Mouse (Mus musculus) olfactory bulb, adult 2 months (tissue): ENCODE data around the gene Dlx2.

Experiments used
- CTCF ChIP-seq: fragments of 200-500 bp; IDR thresholded peaks from 2 replicates; pipeline ENCODE4 v1.5.1; 2012; ENCODE audit warnings: low read depth, mild to moderate bottlenecking, low read length, moderate library complexity; ENCODE audit not compliant: insufficient read depth
- POLR2A ChIP-seq: fragments of 200-500 bp; IDR thresholded peaks from 2 replicates; pipeline ENCODE4 v1.6.1; 2012; ENCODE audit warnings: mild to moderate bottlenecking, low read depth, low read length, moderate library complexity; ENCODE audit not compliant: insufficient read depth

- TF ChIP-seq POLR2A (no peak), CTCF (no peak)
These were observed 51.6 kb downstream of the Dlx2 start for GRCm38 (mm10) chr2:71494971-71495370.
